Mouse (Mus musculus): ENCODE measurements at regions not wholly inside any gene's neighbourhood (a gene's known extent, or its start where the extent isn't known, plus 50 kb on each side); places are given as distances from the start of the nearest gene placed in this dataset.

DNA sequence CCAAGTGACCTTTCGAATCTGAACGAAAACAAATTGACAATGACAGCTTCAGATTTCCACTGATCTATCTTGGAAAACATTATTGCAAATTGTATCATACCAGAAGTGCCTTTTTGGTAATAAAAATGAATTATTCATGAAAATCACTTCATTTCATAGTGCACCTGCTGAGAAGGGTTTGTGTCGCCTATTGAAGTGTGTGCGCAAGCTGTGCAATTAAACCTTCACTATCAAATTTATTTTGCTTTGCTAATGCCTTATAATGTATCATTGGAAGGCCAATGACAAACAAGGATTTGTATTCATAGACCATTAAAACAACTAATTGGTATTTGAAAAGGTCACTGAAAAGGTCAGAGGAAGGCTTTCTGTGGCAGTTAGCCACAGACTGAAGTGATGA is 224.8 kb upstream of the Zfp960 start:
- no peak for TF ChIP-seq CTCF (IDR thresholded peaks at IDR 0.05 in 2 of 3, conservative IDR thresholded peaks at IDR 0.05 in 1 of 3; ENCODE audit: control insufficient read depth in 1 of 3, insufficient read depth in 1 of 3, low read depth in 2 of 3, low read length in 3 of 3, poor library complexity in 1 of 3, severe bottlenecking in 1 of 3)
- TF ChIP-seq GABPA (IDR thresholded peaks at IDR 0.05; ENCODE audit: low read depth, low read length) = no peak
- no peak for TF ChIP-seq USF1 (IDR thresholded peaks at IDR 0.05; ENCODE audit: low read depth, low read length)
- no peak for TF ChIP-seq GATA1 (IDR thresholded peaks at IDR 0.05; ENCODE audit: low read depth, low read length)
- no peak for TF ChIP-seq POLR2AphosphoS2 (IDR thresholded peaks at IDR 0.05; ENCODE audit: low read length)
- no peak for TF ChIP-seq E2F4 (IDR thresholded peaks at IDR 0.05; ENCODE audit: borderline replicate concordance, low read depth, low read length)
- TF ChIP-seq CHD2 (IDR thresholded peaks at IDR 0.05; ENCODE audit: low read length) = no peak
- TF ChIP-seq MAX (IDR thresholded peaks at IDR 0.05; ENCODE audit: low read length) = no peak
- no peak for TF ChIP-seq POLR2A (IDR thresholded peaks at IDR 0.05; ENCODE audit: control insufficient read depth in 1 of 2, insufficient read depth in 1 of 2, low read depth in 1 of 2, low read length in 2 of 2, poor library complexity in 1 of 2)
- no peak for TF ChIP-seq HCFC1 (IDR thresholded peaks at IDR 0.05; ENCODE audit: low read depth, low read length)
- TF ChIP-seq MEF2A (IDR thresholded peaks at IDR 0.05; ENCODE audit: extremely low read depth, insufficient replicate concordance, low read depth, low read length, poor library complexity, severe bottlenecking) = no peak

Data from MEL (cell line).